Mouse (Mus musculus): ENCODE results near the gene Traf7.

The Traf7 gene

DNA sequence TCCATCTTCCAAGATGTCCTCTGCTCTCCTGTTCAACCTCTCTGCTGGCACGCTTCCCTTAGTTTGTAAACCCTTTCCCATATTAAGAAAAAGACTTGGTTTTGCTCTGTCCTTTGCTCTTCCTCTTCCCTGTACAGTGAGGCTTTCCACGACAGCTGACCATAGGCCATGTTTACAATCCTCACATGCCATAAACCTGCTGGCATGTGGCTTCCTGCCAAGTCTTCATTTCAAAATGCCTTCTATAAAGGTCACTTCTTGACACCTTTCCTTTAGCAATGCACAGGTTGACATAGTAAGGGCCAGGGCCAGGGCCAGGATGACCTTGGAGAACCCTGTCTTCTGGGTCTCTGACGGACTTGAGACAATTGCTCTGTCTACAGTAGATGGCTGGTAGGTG lies 18.5 kb upstream of the Traf7 start:
- DNase-seq (ENCODE audit: low read depth in 1 of 2, low spot score in 2 of 2) = no peak

DNA sequence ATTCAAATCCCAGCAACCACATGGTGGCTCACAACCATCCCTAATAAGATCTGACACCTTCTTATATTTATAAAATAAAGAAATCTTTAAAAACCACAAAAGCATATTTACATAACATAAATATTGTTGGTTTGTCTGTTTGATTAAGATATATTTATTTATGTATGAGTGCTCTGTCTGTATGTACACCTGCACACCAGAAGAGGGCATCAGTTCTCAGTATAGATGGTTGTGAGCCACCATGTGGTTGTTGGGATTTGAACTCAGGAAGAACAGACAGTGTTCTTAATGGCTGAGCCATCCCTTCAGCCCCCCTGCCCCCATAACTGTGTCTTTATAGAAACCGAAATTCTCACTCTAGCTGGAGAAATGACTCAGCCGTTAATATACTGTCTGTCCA lies 17.5 kb upstream of the Traf7 start:
- DNase-seq (ENCODE audit: low read depth in 1 of 2, low spot score in 2 of 2) = no peak

DNA sequence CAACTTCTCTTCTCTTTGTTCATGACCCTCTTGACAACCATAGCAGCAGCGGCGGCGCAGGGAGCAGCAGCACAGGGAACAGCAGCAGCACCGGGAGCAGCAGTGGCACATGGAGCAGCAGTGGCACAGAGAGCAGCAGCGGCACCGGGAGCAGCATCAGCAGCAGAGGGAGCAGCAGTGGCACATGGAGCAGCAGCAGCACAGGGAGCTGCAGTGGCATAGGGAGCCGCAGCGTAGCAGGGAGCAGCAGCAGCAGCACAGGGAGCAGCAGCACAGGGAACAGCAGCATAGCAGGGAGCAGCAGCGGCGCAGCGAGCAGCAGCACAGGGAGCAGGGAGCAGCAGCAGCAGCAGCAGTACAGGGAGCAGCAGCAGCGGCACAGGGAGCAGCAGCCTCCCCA lies 16.9 kb upstream of the Traf7 start:
- no peak for DNase-seq (ENCODE audit: low read depth in 1 of 2, low spot score in 2 of 2)

DNA sequence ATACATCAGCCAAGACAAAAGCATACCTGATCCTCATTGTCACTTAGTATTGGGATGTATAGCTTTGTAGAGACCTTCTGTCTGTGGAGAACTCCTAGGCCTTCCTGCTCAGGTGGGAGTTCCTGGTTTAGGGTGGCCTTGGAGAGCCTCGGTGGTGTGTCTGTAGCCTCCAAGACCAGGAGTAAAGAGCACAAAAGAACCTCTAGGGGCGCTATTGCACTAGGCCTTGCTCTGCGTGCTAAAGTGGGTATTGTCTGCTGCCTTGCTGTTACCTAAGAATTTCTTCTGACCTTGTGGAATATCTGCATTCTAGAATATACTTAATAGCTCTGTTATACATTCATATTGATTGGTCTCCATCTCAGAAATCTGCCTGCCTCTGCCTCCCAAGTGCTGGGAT lies 12.6 kb upstream of the Traf7 start:
- DNase-seq (ENCODE audit: low read depth in 1 of 2, low spot score in 2 of 2) = peak in 1 of 2 experiments; percentile 22

DNA sequence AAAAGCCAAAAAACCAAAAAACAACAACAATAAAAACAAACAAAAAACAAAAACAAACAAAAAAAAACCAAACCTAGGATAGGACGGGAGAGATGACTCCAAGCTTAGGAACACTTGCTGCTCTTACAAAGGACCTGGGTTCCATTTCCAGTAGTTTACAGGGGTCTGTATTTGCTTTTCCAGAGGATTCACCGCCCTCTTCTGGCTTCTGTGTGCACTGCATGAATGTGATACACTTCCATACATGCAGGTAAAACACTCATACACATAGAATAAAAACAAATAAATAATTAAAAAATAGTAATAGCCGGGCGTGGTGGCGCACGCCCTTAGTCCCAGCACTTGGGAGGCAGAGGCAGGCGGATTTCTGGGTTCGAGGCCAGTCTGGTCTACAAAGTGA lies 11.2 kb upstream of the Traf7 start:
- DNase-seq (ENCODE audit: low read depth in 1 of 2, low spot score in 2 of 2) = no peak

DNA sequence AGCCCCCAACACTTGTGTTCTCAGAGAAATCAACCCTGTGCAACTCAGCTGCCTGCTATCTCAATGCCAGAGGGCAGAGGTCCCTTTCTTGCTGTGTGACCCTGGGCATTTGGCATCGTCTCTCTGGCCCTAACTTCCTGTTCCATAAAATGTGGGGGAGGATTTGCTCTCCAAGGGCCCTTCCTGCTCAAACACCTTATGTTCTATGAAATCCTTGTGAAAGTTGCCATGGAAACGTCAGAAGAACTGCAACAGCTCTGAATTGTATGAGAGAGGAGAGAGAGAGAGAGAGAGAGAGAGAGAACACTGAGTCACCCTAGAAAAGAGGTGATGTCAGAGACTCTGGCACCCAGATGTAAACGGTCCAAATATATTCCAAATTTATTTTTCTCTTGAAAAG lies 9.8 kb upstream of the Traf7 start:
- no peak for DNase-seq (ENCODE audit: low read depth in 1 of 2, low spot score in 2 of 2)

DNA sequence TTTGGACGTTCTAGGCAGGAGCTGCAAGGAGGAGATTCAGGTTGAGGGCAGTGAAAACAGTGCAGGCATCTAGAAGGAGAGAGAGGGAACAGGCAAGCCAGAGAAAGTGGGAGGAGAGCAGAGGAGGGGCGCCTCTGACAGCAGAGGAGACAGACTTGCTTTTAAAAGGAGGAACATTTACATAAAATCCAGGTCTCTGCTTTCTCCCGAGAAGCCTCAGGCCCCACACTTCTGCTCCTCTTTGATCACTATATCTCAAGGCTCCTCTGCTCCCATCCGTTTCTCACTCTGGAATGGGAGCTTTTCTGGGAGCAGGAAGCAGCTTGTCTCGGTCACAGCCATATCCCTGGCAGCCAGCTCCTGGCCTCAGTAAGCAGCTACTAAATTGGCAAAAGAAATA lies 7.6 kb upstream of the Traf7 start:
- no peak for DNase-seq (ENCODE audit: low read depth in 1 of 2, low spot score in 2 of 2)

DNA sequence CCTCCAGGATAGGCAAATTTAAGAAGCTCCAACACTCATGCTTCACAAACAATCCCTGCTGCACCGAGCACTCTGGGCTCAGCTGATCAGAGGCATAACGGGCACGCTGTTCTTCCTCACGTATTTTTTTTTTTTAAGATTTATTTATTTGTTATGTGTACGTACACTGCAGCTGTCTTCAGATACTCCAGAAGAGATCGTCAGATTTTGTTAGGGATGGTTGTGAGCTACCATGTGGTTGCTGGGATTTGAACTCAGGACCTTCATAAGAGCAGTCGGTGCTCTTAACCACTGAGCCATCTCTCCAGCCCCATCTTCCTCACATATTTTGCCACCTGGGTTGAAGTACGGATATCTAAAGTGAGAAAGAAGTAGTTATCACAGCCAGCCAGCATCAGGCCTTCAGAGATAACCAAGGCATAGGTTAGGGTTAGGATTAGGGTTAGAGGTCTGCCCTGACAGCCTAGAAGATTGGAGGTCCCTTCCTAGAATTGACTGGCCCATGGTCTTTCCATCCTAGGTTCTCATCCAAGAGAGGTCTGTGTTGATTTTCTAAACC lies 6.5 kb upstream of the Traf7 start, which contains the start of gene Rab26:
Gene Rab26 (minus strand): TSS at position 51 of the 559 bp plus-strand sequence.
- DNase-seq (ENCODE audit: low read depth in 1 of 2, low spot score in 2 of 2) = no peak

DNA sequence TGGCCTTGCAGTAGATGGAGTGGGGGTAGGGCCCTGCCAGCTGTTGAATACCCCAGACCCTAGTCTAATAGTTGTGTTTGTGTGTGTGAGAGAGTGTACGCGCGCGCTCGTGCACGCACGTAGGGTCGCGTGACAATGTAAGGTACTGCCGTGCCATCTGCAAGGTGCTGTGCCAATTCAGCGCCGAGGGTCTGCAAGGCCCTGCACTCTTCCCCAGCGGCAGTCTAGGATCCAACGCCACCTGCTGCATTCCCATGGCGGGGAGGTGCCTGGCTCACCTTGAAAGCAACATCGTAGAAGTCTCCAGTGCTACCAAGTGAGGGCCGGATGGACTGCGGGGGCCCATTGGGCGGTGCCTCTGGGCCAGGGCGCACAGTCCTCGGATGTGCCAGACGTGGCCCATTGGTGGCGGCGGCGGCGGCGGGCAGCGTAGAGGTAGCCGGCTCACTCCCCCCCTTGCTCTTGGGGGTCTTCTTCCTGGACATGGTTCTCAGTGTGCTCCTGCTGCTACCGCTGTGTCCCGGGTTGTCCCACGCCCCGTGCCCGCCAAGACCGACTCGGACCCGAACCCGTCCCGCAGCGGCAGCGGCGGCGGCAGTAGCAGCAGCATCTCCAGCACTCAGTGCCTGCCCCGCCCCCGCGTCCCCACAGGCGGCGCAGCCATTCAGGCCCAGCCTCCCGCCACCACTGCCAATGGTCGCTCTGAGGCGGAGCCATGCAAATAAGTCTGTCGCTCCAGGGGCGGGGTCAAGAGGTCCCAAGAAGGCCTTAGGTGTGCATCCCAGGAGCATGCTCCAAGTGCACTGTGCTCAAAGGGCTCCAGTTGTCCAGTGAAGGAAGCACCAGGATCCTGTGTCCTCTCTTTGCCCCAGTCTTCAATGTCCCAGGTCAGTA lies 5.6 kb upstream of the Traf7 start:
- peak; percentile 30 to 56 for DNase-seq (ENCODE audit: low read depth in 1 of 2, low spot score in 2 of 2)

DNA sequence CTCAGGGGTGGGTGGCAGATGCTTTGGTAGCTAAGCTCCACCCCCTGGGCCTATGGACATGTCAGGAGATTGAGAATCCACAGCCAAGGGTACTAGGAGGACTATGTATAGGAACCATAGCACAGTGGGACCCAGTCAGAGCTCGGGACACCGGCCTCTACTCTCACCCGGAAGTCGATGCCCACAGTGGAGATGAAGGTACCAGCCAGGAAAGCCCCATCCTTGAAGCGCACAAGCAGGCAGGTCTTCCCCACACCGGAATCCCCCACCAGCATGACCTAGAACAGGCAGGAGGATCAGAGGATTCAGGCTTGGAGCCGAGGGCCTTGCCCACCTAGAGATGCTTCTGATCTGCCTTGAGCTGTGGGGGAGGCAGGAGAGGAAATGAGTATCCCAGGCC lies 4.3 kb upstream of the Traf7 start:
- no peak for DNase-seq (ENCODE audit: low read depth in 1 of 2, low spot score in 2 of 2)

DNA sequence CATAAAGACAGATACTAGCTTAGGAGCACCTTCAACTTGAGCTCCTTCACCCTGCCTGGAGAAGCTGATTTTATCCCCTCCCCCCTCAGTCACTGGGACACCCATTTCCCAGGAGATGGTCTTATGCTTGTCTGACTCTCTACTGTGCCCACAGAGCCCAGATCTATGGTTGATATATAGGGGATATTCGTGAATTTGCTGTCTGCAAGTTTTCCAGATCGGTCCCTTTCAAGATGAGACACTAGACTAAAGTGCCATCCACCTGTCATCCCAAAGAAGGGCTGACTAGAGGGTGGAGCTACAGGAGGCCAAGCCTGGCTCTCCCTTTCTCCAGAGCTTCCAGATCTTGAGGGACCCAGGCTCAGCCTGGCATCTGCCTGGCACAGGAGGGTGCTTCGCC lies 3.3 kb upstream of the Traf7 start:
- no peak for DNase-seq (ENCODE audit: low read depth in 1 of 2, low spot score in 2 of 2)

DNA sequence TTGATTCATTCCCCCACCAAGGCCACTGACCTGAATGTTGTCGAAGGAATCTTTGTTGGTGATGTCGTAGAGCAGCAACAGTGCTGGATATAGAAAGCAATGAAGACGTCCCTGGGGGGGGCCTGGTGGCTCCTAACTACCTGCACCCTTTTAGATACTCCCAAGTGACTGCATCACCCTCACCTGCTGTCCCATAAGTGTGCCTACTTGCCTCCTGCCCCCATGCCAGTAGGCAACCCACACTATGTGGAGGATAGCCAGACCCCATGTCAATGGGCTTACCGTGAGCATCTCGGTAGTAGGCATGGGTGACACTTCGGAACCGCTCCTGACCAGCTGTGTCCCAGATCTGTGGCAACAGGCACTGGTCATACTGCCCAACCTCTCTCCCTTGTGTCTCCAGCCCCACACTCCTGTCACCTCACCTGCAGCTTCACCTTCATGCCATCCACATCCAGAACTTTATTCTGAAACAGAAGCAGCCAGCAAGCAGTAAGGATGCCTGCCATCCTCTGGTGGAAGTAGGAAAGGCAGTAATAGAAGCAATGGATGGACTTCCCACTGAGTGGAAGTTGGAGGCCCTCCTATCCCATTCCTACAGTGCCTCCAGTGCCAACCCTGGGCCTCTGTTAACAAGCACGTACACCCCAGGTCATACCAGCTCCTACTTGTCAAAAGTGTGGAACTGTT lies 2.8 kb upstream of the Traf7 start:
- no peak for DNase-seq (ENCODE audit: low read depth in 1 of 2, low spot score in 2 of 2)

DNA sequence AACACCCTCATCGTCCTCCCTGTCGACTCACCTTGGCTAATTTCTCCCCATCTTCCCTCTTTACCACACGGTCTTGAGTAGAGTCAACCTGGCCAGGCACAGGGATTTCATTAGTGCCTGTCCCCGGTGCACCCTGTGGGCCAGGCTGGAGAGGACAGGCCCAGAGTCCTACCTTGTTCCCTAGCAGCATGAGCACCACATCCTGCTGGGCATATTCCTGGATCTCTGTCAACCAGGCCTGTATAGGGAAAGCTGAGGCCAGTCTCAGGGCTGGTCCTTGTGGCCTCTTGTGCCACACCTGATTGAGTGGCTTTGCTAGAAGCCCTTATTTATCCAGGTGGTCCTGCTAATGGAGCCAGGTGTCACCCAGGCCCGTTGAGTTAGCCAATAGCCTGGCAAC lies 2.1 kb upstream of the Traf7 start:
- no peak for DNase-seq (ENCODE audit: low read depth in 1 of 2, low spot score in 2 of 2)

DNA sequence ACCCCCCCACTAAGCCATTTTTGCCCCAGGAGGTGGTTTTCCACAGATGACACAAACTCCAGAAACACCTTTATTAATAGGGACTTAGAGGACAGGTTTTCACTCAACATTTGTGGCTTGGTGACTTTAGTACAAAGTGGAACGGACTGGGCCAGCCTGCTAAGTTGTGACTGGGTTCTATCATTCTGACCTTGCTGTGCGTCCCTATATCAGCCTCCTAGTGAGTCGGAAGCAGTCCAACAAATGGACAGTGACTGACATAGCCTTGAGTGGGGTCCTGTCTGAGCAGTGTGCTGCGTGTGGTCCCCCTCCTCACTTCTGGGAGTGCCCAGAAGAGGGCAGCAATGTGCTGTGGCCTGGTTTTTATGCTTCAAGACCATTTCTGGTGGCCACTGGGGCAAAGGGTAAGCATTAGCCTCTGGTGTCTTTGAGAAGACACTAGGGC lies 1.3 kb upstream of the Traf7 start:
- DNase-seq (ENCODE audit: low read depth in 1 of 2, low spot score in 2 of 2) = no peak

DNA sequence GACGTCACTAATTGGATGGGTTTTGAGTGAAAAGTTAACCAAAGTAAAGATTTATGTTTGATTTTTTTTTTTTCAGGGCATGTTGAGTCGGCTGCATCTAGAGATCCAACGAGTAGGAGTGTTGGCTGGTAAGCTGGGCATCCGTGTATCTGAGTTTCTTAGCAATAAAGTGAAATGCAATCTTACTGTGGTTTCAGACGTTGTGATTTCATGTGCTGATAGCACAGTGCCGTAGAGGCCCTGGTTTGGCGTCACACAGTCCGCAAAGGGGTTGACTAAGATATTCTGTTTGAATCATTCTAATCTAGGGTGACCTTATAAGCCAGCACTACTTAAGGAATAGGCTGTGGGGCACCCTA lies 801 bp upstream of the Traf7 start:
- DNase-seq (ENCODE audit: low read depth in 1 of 2, low spot score in 2 of 2) = no peak

DNA sequence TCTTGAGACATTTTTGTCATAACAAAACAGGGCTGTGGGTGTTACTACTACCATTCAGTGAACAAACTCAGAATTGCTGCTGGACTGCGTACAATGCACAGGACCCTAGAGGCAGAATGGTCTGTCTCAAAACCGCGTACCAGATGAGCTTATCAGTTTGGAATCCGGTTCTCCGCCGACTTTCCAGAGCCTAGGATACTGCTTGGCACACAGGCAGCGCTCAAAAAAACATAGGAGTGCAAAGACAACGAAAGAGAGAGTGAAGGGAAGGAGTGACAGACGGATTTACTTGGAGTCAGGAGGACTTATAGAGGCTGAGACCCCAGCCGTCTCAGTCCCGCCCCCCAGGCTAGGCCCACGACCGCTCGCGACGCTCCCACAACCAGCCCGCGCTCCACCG lies 423 bp downstream of the Traf7 start:
- DNase-seq (ENCODE audit: low read depth in 1 of 2, low spot score in 2 of 2) = no peak

DNA sequence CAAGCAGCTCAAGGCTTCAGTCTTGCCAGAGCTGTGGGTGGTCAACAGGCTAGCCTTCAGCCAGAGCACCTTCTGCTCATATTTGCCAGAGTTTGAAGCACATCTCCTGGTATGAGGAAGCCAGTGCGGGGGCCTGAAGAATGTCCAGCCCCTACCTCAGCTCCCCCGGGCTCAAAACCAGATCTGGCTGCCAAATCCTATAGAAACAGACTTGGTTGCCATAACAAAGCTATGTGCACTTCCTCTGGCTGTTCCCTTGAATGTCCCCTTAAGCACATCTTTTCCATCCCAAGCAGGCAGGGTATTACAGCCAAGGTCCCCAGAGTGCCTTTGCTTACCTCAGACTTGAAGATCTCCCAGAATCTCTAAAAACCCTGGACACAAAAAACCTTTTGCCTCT lies 3.0 kb downstream of the Traf7 start:
- no peak for DNase-seq (ENCODE audit: low read depth in 1 of 2, low spot score in 2 of 2)

DNA sequence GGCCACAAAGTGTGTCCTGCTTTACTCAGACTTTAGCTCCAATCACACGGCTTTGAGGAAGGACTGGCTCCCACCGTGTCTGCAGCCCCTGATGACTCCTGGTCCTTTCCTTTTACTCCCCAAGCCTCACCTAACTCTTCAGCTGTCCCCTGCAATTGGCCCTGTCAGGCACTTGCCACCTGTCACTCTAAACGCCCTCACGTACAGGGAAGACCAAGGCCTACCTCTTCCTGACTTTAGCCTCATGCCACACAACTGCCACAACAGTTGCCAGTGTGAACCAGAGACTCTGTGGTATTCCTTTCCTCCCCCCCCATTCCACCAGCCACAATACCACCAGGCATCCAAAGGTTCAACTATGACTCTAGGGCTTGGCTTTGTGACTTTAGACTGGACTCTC lies 7.3 kb downstream of the Traf7 start:
- DNase-seq (ENCODE audit: low read depth in 1 of 2, low spot score in 2 of 2) = no peak

DNA sequence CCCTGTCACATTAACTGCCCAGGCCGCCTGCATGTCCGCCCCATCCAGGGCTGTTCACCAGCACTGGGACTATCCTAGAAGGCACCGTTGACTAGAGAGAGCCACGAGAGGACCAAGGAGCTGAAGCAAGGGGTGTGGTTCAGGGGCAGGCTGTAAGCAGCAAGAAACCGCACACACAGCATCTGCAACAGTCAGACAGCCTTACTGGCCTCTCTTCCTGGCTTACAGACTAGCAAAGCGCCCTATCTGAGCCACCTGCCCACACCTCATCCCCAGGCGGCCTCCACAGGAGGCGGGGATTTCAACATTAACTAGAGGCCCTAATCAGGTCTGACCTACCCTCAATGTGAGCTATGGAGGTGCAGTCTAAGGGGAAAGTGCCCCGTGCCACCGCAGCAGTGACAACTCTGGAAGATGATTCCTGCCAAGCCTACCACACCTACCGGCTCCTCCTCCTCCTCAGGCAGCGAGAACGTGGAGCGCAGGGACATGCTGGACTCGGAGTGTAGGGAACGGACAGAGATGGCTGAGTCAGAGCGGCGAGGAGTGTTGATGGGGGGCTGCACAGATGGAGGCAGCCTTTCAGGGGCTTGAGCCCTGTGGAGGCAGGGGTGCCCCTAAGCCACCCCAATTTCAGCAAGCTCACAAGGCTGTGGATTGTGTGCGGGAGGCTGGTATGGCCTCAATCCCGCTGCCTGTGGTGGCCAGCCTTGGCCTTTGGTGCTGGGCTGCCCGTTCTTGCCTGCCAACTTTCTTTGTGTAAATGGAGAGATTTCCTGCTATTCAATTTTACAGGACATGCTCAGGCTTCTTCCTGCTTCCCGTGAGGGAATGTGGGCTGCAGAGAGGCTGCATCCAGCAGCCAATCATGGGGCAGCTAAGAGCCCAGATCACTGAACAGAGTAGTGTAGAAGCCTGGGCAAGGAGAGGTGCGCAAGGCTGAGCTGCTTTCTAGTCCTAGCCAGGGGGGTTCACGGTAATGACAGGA lies 13.2 kb downstream of the Traf7 start:
- DNase-seq (ENCODE audit: low read depth in 1 of 2, low spot score in 2 of 2) = no peak

DNA sequence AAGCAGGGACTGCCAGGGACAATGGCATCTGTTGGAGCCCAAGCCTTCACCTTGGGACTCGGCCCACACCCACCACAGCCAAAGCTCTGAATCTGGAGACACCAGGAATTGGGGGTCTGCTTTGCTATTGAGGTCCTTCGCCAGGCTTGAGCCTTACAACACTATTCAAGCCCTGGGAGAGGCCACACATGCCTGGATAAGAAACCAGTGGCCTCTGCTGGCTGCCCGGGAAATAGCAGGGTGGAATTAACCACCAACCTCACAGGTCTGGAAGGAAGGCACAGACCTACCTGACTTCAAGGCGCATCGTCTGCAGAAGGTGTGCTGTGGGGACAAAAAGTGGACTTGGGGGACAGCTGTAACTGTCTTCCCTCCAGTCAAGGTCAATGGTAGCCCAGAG lies 14.1 kb downstream of the Traf7 start:
- DNase-seq (ENCODE audit: low read depth in 1 of 2, low spot score in 2 of 2) = no peak

DNA sequence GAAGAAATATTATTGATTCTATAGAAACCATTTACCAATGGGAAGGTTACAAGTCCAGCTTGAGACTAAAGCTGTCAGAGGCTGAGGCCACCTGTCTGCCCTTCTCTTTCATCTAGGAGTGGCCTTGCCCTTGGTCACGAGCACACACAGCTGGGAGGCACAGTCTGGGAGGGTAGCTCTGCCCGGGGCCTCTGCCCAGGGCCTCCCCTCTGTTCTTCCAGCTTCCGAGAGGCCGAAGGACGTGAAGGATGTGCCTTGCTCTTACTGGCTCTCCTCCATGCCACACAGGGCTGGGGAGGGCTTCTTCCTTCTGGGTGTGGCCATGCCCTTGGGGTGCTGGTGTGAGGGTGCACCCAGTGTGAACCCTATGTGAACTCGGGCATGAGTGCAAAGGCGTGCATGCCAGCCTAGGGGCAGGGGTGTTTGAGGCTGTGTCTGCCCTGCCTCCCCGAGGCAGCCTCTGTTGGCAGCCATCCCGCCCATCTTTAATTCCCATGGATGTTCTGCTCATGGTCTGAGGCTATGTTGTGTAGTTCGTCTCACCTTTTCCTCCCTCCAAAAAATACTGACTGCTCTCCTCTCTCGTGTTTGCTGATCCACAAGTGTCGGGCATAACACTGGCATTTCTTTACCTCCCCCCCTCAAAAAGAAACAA lies 19.8 kb downstream of the Traf7 start:
- DNase-seq (ENCODE audit: low read depth in 1 of 2, low spot score in 2 of 2) = no peak

Measured in monocyte, adult 2 months (primary cell).